Mouse (Mus musculus) T-helper 2 cell (primary cell): ENCODE measurements at regions not wholly inside any gene's neighbourhood (a gene's known extent, or its start where the extent isn't known, plus 50 kb on each side); places are given as distances from the start of the nearest gene placed in this dataset.

Experiments used
- in situ Hi-C: fragments of 300-600 bp; cut with MboI, MseI; formaldehyde crosslinking; loops from one replicate; pipeline ENCODE4 v1.15.1; 2025; ENCODE audit warnings: high pct_unique_total_duplicates

DNA sequence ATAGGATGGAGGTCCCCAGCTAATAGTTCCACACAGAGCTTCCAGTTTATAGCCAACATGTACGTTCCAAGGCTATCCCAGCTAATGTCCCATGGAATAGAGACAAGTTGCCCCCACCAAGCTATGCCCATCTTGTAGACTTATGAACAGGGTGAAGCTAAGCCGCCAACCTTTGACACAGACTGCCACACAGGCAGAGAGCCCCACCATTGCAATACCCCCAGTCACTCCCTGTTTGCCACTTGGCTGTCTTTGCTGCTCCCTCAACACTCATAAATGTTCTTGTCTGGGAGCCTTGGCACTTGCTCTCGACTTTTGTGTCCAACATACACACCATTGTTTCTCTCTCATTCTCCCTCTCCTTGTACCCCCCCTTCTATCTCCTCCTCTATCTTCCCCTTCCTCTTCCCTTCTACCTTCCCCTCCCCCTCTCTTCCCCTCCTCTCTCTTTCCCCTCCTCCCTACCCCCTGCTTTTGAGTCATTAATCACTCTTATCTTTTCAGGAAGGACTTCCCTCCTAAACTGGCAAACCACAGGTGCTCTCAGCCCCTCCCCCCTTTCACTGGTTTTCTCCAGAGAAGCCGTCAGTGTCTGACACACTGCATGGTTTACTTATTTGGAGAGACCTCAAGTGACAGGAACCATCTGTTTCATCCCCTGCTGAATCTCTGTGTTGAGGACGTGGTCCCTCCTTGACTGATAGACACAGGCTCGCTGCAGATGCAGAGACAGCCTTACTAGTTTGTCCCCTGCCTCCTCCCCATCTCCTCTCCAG, 148.2 kb downstream of the Kdr start:
- in situ Hi-C loops, result no loop called here

GRCm38 (mm10) chr5:75828332-75828731, 149.9 kb downstream of the Kdr start:
- in situ Hi-C loops, result no loop called here

DNA sequence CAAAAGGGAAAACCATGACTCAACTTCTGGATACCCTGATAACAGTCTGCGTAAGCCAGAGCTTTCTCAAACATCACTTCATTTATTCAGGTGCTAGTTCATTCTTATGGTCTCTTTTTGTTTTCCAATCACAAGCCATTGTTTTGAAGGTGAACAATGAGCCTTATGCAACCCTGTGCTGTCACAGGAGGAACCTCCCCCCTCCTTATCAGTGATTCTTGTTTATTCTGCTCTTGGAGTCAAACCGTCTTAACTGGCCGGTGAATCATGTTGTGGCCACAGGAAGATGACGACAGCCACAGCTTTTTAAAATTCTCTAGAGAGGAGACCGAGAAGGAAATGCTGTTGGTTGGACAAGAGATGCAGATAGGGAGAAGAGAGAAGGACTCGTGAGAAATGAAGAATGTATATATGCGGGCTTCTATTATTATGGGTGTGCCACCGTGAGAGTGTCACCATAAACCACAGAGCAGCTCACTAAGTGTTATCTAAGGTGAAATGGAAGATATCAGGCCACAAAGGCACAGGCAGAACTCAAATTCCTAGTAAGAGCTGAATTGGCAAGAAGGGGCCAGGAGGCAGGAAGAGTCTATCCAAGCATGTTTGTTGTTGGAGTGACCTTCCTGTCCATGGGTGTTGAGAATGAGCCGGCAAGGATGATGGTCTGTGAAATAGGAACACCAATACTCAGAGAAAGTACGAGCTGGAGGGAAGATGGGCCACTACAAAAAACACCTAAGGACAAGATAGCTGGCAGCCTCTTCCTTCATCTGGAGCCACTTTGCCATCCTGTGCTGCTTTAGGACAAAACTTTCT, 151.8 kb downstream of the Kdr start:
- in situ Hi-C loops, result no loop called here

DNA sequence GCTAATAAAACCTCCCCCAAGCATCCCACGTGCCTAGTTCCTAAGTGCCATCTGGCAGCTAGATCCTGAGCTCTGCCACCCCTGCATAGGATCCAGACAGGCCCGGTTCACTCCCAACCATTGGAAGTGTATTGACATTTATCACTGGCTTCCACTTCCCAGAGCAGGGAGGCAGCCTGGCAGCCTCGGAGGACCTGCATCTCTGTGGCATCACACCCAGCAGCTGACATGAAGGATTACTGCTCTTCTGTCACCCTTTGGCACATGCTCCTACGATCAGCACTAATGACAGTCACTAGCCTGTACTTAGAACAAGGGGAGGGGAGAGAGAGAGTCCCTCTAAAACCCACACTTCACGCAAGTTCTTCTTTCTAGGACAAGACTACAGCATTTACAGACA, 152.7 kb downstream of the Kdr start:
- in situ Hi-C loops, result no loop called here

- in situ Hi-C loops, result no loop called here
Measured at GRCm38 (mm10) chr5:75824660-75825059, 153.6 kb downstream of the Kdr start.

- in situ Hi-C loops, result no loop called here
Measured at GRCm38 (mm10) chr5:75823646-75824045, 154.6 kb downstream of the Kdr start.

GRCm38 (mm10) chr5:75817396-75817795, 160.9 kb downstream of the Kdr start:
- in situ Hi-C loops, result no loop called here

DNA sequence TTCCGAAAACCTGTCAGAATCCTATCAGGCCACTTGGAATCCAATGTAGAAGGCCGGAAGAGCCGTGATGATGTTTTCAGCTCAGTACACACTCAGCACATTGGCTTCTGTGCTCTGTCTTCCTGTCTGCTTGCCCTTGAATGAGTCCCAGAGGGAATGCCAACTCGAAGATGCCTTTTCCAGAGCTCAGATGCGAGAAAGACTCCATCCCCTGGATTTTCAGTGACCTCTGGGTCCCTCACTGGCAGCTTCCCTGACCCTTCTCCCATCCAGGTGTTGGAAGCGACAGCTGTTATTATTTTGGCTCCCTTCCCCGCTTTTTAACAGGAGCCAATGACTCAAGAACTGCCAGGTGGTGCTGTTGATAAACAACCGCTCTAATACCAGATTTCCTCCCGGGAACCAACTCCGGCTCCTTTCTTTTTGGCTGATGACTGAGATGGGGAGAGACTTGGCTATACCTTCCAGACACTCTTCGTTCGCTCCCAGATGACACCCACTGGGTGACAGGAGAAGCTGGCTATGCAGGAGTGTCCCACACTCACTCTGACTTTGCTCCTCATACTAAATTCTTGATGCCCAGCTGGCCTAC, 163.8 kb downstream of the Kdr start:
- in situ Hi-C loops, result no loop called here

DNA sequence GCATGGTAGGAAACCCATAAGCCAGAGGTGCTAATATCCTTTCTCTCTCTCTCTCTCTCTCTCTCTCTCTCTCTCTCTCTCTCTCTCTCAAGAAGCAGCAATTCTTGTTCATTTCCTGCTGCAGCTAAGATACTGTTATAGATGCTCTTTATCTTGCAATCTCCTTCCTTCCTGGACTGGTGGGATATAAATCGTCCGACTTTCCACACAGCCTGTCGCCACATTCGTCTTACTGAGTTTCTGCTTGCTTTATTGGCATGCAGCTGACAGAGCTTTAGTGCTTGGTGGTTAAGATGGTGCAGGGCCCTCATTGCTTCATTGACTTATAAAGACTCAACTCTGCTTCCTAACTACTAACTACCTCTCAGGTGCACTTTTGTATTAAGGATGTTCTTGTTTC, 165.6 kb downstream of the Kdr start:
- in situ Hi-C loops, result no loop called here

DNA sequence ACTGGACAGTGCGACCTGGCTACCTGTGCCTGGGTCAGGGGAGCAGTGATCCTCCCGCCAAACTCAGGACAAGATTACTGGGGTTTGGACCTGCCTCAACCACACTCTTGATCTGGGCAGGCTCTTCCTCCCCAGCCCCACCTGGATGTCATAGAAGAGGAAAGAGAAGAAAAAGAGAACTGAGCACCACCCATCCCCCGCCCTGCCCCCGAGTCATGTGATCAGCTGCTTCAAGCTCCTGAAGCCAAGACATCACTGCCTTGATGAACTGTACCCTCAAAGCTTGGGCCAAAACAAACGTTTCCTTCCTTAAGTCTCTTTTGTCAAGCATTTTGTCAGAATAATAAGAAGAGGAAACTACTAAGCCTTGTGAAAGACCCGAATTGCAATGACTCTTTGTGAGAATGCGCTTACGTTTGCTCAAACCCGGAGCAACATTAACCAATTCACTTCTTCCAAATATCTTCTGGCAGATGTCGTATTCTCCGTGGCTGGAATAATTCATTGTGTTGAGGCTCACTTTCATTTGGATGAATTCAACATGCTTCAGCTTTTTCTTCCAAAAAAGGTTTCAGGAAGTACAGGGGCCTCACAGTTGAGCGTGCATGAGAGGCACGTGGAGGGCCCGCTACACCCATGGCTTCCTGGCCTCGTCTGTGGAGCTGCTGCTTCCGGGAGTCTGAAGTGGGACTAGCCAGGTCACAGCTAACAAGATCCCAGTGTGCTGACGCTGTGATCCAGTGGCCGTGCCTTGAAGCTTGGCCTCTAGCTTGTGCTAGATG, 169.5 kb downstream of the Kdr start:
- in situ Hi-C loops, result no loop called here

GRCm38 (mm10) chr5:75805011-75805410, 173.2 kb downstream of the Kdr start:
- in situ Hi-C loops, result no loop called here

GRCm38 (mm10) chr5:75804340-75804739, 173.9 kb downstream of the Kdr start:
- in situ Hi-C loops, result no loop called here

GRCm38 (mm10) chr5:75803012-75803411, 175.2 kb downstream of the Kdr start:
- in situ Hi-C loops, result no loop called here

- in situ Hi-C loops, result no loop called here
Measured at GRCm38 (mm10) chr5:75800040-75800989, 177.9 kb downstream of the Kdr start.

- in situ Hi-C loops, result no loop called here
Measured at GRCm38 (mm10) chr5:75799627-75800026, 178.6 kb downstream of the Kdr start.

GRCm38 (mm10) chr5:75793184-75793583, 185.1 kb downstream of the Kdr start:
- in situ Hi-C loops, result no loop called here

- in situ Hi-C loops, result no loop called here
Measured at GRCm38 (mm10) chr5:75791738-75792137, 186.5 kb downstream of the Kdr start.

- in situ Hi-C loops, result no loop called here
Measured at GRCm38 (mm10) chr5:75788087-75788486, 190.2 kb downstream of the Kdr start.

GRCm38 (mm10) chr5:75786196-75786595, 192.1 kb downstream of the Kdr start:
- in situ Hi-C loops, result no loop called here

DNA sequence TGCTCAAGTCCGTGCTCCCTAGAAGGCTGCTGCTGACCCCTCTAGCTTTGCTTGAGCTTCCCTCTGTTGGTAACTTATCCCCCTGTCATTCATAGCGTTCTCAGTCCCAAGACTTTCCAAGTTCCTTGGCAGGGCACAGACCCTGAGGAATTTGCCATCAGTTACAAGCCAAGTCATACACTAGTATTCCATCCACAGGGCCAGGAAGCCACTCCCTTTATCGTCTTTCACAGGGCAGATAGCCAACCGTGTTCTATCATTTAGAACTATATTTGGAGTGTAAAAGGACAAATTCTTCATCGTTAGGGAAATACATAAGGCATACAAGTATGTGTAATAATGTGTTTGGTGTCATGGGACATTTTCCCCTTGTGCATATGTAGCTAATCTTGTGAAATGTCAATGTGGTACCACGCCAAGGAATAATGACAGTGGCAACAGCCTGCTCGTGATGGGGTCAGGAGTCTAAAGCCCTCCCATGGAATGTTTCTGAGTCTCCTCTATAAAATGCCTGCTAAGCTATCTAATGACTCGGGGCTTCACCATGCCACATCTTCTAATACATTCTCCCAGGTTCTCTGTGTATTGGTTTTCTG, 193.2 kb downstream of the Kdr start:
- in situ Hi-C loops, result no loop called here
